Mouse (Mus musculus) ES-CJ7 (cell line): Measurements from ENCODE around the gene Mink1.

Experiments used
- DNase-seq: peaks from one replicate; pipeline ENCODE4 v3.0.0; 2011; ENCODE audit warnings: low read depth, low spot score

Mink1 gene

DNA sequence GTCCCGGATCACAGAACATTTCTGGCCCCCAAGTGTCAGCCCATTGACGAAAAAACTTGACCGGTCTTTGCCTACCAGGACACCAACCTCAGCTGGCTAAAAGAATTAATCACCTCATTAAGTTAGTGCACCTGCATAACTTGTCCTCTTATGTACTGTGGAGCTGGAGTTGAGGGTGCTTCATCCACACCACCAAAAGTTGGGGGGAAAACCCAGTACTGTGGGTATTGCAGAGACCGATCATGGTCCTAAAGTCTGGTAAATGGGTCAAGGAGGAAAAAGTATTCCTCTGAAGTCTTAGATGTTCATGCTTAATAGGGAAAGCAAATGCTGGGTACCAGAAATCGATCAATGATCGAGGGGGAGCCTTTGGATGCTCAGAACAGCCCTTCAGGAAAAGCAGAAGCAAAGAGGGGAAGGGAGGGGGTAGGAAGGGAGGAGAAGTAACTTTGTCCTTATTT lies 90.2 kb downstream of the Mink1 start:
- DNase-seq: no peak

DNA sequence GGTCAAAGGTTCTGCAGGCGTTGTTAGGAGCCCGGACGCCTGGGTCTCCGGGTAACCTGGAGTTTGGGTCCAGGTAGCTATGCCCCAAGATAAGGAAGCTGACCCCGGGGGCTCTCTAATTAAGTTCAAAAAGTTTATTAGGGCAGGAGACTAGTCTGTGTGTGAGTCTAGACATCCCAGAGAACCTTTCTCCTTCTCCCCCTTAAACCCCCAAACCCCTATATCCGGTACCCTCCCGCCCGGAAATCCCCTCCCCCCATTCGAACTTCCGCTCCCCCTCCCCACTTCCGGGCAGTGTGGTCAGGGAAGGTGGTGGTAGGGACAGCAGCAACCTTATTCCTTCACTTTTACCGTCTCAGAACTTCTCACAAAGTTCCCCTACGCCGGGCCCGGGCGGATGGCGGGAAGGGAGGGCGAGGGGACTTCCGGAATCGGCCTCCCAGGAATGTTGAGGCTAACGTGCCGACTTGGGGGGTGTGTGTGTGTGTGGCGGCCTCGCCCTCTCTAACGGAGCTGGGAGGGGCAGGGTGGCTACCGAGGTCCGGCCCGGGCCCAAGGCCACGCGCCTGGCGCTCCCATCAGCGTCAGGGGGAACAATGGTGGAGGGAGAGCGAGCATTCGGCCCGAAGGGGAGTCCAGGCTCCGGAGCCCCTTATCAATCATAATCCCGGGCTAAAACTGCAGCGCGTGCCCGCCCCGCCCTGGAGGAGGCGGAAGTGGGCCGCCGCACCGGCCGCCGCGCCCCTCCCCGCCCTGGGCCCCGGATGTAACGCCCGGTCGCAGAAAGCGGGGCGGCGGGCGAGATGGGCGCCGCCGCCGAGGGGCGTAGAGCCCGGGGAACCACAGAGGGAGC lies 90.9 kb downstream of the Mink1 start:
- DNase-seq: peak; percentile 70

DNA sequence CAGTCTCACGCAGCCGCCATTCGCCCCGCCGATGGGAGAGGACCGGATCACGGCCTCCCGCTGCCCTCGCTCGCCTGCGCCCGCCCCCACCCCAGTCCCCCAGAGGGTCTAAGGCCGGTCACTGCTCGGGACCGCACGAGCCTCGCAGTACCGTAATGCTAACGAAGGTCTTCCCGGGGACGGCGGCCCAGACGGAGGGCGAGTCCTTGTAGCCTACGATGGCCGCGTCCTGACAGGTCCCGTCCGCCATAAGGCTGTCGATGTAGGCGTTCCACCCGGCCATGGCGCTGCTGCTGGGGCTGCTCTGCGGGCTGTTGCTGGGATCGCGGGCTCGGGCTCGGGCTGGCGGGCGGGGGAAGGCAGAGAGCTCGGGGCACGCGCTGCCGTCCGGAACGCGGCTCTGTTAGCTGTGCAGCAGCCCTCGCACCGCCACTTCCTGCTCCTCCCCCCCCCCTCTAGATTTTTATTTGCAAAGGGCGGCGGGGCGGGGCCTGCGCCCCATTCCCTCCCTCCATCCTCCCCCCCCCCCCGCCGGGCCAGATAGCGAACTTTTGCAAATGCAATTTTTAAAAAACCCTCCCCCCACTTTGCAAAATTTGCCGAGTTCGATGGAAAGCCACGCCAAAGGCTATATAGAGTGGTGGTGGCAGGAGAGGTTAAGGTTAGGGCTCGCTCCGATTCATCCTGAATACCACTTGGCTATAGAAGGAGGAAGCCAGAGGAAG lies 91.7 kb downstream of the Mink1 start, which contains the start of gene Pfn1:
Gene Pfn1 (minus strand): TSS at position 447 of the 725 bp plus-strand sequence.
- DNase-seq: peak; percentile 79

DNA sequence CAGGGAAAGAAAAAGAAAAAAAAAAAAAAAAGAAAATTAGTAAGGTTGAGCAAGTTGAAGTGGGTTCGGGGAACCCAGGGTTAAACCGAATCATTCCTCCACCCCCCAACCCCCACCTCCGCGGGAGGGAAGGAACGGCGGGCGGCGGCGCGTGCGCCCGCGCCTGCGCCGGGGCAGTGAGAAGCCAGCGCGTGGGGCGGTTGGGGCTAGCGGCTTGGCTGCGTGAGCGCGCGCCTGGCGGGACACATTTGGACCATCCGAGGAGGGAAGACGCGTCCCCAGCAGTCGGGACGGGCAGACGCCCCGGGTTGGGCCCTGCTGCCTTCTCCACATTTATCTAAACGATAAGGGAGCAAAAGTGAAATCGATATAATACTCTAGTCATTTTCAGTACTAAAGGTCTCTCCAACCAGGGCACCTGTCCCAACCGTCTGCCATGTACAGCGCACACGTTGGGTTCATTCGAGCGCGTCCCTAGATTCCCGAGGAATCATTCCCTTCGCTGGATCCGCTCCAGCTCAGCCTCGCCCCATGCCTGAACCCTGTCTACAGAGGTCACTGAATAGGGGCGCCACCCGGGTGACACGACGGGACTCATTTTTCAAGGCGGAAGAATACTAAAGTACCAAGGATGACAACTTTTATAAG lies 92.4 kb downstream of the Mink1 start:
- DNase-seq: peak; percentile 79

DNA sequence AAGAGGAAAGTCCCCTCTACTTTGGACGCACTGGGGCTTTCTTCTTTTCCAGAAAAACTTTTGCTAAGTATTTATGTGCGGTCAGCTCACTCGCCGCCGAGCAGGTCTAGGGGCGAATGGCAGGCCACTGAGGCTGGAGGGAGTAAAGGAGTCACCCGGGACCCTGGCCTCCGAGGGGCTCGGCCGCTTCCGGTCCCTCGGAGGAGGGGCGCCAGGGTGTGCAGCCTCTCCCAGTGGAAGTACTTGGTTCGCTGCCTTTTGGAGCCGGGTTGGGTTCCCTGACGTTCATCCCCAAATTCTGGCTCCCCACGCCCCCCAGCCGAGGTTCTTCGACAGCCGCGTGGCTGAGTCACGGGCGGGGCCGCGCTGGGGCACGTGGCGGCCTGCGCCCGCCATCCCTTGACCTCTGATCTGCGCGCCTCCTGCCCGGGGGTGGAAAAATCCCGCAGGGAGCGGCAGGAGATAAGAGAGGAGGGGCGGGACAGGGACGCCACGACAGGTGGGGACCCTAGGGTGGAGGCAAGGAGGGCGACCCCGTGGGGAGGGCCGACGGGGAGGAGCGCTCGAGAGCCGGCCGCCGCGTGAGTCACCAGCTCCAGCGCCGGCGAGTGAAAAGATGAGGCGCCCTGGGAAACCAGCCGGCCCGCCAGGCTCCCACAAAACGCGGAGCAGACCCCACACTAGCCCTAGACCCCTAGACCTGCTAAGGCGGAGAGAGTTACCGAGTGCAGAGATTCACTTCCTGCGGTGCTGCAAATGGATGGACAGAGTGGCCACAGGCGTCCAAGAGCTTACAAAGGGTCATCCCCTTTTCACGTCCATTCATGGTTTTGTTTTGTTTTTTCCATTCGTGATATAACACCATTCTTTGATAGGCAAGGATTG lies 93.1 kb downstream of the Mink1 start:
- DNase-seq: peak; percentile 82

DNA sequence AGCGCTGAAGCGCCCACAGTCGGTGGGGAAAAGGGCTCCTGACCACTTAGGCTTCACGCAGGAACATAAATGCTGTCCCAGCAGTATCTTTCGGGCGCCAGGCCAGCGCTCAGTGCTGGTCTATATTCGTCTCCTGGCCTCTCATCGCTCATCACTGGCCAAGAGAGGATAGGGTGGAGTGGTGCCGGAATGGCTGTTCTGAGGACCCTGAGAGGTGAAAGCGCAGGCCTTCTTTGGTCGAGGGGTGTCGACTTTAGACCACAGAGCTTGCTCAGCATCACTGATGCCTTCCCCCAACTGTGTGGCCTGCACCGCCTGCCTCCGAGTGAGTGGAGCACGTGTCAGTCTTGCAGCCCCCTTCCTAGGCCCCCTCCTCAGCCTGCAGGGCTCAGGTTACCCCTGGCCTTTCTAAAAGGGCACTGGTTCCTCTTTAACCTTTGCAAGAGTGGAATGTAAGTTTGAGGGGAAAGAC lies 93.8 kb downstream of the Mink1 start:
- peak; percentile 40 for DNase-seq

DNA sequence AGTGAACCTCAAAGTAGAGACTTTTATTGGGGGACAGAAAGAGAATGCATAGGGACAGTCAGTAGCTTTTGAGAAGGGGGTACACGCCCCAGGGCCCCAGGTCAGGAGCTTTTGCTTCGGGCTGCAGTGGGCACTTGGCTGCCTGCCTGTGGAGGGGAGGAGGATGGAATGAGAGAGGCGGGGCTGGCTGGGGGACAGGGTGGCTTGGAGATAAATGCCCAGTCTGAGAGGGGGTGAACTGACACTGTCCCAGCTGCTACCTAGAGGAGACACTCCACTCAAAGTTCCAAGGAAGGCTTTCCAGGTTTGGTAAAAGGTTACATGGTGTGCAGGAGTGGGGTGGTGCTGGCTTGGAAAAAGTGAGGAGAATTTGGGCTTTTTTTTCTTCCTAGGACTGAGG lies 94.3 kb downstream of the Mink1 start, which contains the start of gene Eno3:
Gene Eno3 (plus strand): TSS at position 239 of the 400 bp plus-strand sequence.
- no peak for DNase-seq

DNA sequence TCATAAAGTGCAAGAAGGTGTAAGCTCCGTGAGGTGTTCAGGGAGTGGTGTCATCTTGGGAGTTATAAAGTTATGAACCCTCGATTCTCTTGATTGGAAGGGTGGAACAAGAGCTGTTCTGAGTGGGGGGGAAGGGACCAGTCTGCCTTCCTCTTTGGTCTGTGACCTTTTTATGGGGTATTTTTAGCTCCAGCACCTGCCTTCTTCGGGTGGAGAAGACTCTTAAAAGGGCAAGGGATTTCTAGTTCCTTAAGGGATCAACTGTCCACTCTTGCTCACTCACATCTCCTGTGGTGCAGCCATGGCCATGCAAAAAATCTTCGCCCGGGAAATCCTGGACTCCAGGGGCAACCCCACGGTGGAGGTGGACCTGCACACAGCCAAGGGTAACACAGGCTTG lies 94.9 kb downstream of the Mink1 start:
- DNase-seq: no peak

DNA sequence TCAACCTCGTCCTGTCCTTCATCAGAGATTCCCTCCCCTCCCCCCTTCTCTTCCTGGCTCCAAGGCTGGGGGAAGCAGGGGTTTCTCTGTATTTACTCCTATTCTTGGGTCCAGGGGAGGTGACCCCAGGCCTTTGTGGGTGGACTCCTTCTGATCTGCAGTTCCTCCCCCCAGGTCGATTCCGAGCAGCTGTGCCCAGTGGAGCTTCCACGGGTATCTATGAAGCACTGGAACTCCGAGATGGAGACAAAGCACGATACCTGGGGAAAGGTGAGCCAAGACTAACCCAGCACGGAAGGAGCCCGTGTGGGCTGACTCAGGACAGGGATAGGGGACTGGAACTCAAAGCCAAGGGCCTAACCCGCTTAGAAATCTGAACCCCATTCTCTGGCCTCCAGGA lies 95.3 kb downstream of the Mink1 start:
- DNase-seq: no peak

DNA sequence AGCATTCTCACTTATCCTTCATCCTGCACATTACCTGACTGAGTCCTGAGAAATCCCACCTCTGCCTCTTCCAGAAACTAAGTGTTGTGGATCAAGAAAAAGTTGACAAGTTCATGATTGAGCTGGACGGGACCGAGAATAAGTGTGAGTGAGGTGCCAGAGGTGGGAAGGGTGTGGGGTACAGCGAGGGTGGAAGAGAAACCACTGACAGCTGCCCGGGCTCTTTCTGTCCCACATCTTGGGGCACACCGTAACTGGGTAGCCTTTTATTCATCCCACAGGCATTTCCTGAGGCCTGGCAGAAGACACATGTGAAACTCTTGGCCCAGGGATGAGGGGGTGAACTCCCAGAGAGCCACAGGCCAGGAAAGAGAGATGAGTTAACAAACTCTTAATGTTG lies 95.8 kb downstream of the Mink1 start:
- no peak for DNase-seq

DNA sequence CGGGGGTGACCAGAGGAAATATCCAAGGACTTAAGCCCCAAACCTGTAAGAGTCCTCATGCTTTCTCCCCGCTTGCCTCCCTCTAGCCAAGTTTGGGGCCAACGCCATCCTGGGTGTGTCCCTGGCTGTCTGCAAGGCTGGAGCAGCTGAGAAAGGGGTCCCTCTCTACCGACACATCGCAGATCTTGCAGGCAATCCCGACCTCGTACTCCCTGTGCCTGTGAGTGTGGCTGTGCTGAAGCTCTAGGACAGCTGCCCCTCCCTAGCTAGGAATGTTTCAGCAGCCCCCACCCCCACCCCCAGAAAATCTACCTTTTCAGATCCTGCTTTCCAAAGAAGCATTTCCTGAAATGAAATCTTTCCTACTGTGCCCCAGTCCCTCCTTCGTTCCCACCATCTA lies 96.3 kb downstream of the Mink1 start:
- DNase-seq: peak; percentile 44

DNA sequence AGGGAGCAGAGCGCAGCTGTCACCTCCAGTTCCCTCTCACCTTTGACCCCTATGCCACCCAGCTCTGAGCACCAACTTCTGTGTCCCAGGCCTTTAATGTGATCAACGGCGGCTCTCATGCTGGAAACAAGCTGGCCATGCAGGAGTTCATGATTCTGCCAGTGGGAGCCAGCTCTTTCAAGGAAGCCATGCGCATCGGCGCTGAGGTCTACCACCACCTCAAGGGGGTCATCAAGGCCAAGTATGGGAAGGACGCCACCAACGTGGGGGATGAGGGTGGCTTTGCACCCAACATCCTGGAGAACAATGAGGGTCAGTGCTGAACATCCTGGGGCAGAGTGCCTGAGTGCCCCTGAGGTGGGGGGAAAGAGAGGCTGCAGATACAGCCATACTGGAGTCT lies 97.9 kb downstream of the Mink1 start:
- DNase-seq: no peak

DNA sequence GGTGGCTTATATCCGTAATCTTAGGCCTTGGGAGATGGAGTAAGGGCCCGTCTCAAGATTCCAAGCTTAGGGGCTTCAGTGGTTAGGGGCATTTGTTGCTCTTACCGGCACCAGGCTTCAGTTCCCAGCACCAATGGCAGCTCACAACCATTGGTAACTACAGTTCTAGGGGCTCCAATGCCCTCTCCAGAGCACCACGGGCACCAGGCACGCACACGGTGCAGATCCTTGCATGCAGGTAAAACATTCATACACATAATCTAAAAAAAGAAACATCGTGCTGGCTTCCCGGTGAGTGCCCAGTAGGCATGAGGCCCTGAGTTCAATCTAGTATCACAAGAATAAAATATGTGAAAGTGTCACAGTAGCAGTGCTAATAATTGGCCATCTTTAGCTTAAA lies 100.4 kb downstream of the Mink1 start:
- DNase-seq: no peak

DNA sequence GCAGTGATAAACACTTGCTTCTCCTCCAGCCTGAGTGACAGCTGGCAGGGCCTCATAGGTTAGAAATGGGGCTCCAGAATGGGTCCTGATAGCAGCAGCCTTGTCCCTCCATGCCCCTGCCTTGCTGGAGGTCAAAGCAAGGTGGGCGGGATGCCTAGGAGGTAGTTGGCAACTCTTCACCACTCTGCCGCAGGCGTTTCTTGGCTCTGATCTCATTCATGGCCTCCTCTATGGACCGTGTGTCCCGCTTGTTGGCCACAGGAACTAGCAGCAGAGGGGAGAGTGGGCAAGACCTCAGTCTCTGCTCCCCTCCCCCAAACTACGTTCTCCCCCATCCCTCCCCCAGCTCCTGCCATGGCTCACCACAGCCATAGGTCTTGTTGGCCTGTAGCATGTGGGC lies 101.3 kb downstream of the Mink1 start:
- DNase-seq: no peak
